Mouse (Mus musculus): ENCODE results near the gene Gpn3. TPM values are rescaled to one million over a fixed set of nuclear protein-coding genes. Genes with fewer than 3 reads are reported as not detected.

The Gpn3 gene
- total RNA-seq, 1 experiment, result 101 TPM

GRCm38 (mm10) chr5:122431221-122431620 is 59.5 kb downstream of the Gpn3 start:
- peaks cover 1 to 7% of the 10 kb centered on the region in 2 experiments; a peak in 2 of 4 replicates for H3K4me1 ChIP-seq (ENCODE audit: control insufficient read depth in 2 of 2, insufficient read depth in 2 of 2, low read length in 2 of 2, poor library complexity in 1 of 2)
- in situ Hi-C loops (cut with MboI; ENCODE audit: low sequenced_read_pairs in 2 of 2, unreplicated experiment in 2 of 2), result no loop called here
- H3K36me3 ChIP-seq (ENCODE audit: control insufficient read depth, insufficient read depth, low read length, poor library complexity, severe bottlenecking), result peaks cover 53% of the 10 kb centered on the region
- no peak for TF ChIP-seq CHD2 (IDR thresholded peaks at IDR 0.05; ENCODE audit: low read depth, low read length)
- no peak for TF ChIP-seq ZNF384 (IDR thresholded peaks at IDR 0.05; ENCODE audit: low read depth, low read length)
- TF ChIP-seq MAFK (IDR thresholded peaks at IDR 0.05; ENCODE audit: insufficient read depth, low read depth, low read length), result no peak
- TF ChIP-seq ZC3H11A (IDR thresholded peaks at IDR 0.05; ENCODE audit: borderline replicate concordance, low read depth, low read length), result no peak
- no peak for TF ChIP-seq HCFC1 (IDR thresholded peaks at IDR 0.05; ENCODE audit: borderline replicate concordance, insufficient read depth, low read length)
- H3K27ac ChIP-seq (ENCODE audit: insufficient read depth, low read depth, low read length, poor library complexity, severe bottlenecking), result no peak overlapping the region
- H3K9ac ChIP-seq (ENCODE audit: insufficient read depth, low read depth, low read length, poor library complexity, severe bottlenecking), result no peak overlapping the region
- H3K9me3 ChIP-seq (ENCODE audit: control insufficient read depth, insufficient read depth, low read depth, low read length), result no peaks in the 10 kb centered on the region
- H3K4me3 ChIP-seq (ENCODE audit: insufficient read depth in 1 of 2, low read depth in 1 of 2, low read length in 2 of 2, poor library complexity in 1 of 2, severe bottlenecking in 1 of 2), result no peak overlapping the region
- DNase-seq (ENCODE audit: low read depth, low spot score), result no peak

Other genes starting within 250 kb of the Gpn3 start
- gene Ccdc63, start 231.1 kb upstream of the Gpn3 start, total RNA-seq (2012; rRNA removed), result 1.7 and 2.2 TPM in 2 replicates
- 245 and 265 TPM in 2 replicates for gene Ppp1cc, start 213.6 kb upstream of the Gpn3 start, total RNA-seq (2012; rRNA removed)
- gene Hvcn1, start 165.1 kb upstream of the Gpn3 start, total RNA-seq (2012; rRNA removed), result 35.7 and 39.3 TPM in 2 replicates
- gene Tctn1, start 107.4 kb upstream of the Gpn3 start, total RNA-seq (2012; rRNA removed), result 15.4 and 23.7 TPM in 2 replicates
- 21.1 and 21.2 TPM in 2 replicates for gene Pptc7, start 87.5 kb upstream of the Gpn3 start, total RNA-seq (2012; rRNA removed)
- 20.5 and 23.9 TPM in 2 replicates for gene Rad9b, start 17.6 kb upstream of the Gpn3 start, total RNA-seq (2012; rRNA removed)
- 101 and 135 TPM in 2 replicates for gene Vps29, start 17.5 kb upstream of the Gpn3 start, total RNA-seq (2012; rRNA removed)
- 20.0 and 32.7 TPM in 2 replicates for gene Fam216a, start 488 bp downstream of the Gpn3 start, total RNA-seq (2012; rRNA removed)
- gene Arpc3, start 20.0 kb downstream of the Gpn3 start, total RNA-seq (2012; rRNA removed), result 135 and 165 TPM in 2 replicates
- gene Anapc7, start 49.8 kb downstream of the Gpn3 start, total RNA-seq (2012; rRNA removed), result 51.8 and 63.2 TPM in 2 replicates
- gene Atp2a2, start 130.3 kb downstream of the Gpn3 start, total RNA-seq (2012; rRNA removed), result 372 and 457 TPM in 2 replicates
- 6.4 and 7.4 TPM in 2 replicates for gene Ift81, start 242.6 kb downstream of the Gpn3 start, total RNA-seq (2012; rRNA removed)

Measured in ES-E14 (cell line).